In the genomic region with DNA sequence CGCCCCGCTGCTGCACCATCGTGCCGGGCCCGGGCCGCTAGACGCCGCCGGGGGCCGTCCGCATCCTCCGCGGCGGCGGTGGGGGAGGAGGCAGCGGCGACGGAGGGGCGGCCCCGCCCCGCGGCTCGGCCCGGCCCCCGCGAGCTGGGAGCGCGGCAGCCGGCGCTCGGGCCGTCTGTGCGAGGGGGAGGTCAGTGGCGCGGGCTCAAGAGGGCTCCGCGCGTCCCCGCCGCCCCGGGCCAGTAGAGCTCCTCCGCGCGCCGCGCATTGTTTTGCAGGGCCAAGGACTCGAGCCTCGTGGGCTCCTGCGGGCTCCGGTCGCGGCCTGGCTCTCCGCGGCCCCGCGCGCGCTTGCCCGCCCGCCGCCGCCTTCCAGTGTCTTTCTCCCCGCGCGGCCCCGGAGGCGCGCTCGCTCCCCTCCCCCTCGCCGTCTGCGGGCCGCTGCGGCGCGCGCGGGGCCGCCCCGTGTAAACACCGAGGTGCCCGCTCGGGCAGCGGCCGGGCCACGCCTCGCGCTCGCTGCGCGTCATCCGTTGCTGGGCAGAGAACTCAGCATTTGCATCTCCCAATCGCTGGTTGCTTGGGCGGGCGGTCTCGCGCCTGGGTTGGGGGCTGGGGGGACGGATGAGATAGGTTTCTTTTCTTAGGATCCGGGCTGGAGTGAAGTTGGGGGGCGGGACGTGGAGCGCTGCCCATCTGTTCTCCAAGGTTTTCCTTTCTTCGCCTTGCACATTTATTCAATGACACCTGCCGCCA, we compare ENCODE assay signal across 8 mouse cellular contexts. TPM values are rescaled to one million over a fixed set of nuclear protein-coding genes. Genes with fewer than 3 reads are reported as not detected.
A peak's percentile ranks its signal among the peaks of the same experiment; 100 is the strongest.
DNase-seq lines count a peak whose midpoint lies in the region; ATAC-seq and TF ChIP-seq lines count a peak whose summit lies in the region.

TSS of gene Sox12 (minus strand) at position 384 of the 756 bp plus-strand sequence.

- peak; percentile 99 for DNase-seq in adrenal gland, postnatal 14 days
- peak; percentile 99 for DNase-seq in embryonic facial prominence, embryonic 10.5 days (ENCODE audit: low spot score)
- DNase-seq in left cerebral cortex, postnatal 4 days: peak; percentile 99
- peak; percentile 100 for DNase-seq in midbrain, embryonic 11.5 days (ENCODE audit: low spot score, missing footprints)
- peak; percentile 99 for DNase-seq in right cerebral cortex, postnatal 4 days
- peak; percentile 97 for DNase-seq in yolk sac, embryonic 10.5 days (ENCODE audit: low spot score)

- H3K4me2 ChIP-seq in intestine, postnatal 0 days (replicated peaks; ENCODE audit: low read depth): peak within 1 kb of the TSS; percentile 85
- peak within 1 kb of the TSS; percentile 92 for H3K4me2 ChIP-seq in midbrain, embryonic 11.5 days

- peak within 1 kb of the TSS; percentile 77 for H3K9ac ChIP-seq in intestine, postnatal 0 days (ENCODE audit: low read depth, low read length)
- peak within 1 kb of the TSS; percentile 98 for H3K9ac ChIP-seq in midbrain, embryonic 11.5 days (ENCODE audit: low read length)

- peaks cover 58% of the 10 kb centered on the region for H3K4me1 ChIP-seq in embryonic facial prominence, embryonic 10.5 days
- H3K4me1 ChIP-seq in intestine, postnatal 0 days (replicated peaks; ENCODE audit: control insufficient read depth, insufficient read depth, low read length): no peaks in the 10 kb centered on the region
- peaks cover 34% of the 10 kb centered on the region for H3K4me1 ChIP-seq in midbrain, embryonic 11.5 days (ENCODE audit: control insufficient read depth, insufficient read depth, low read length)

- peak within 1 kb of the TSS; percentile 99 for H3K27ac ChIP-seq in embryonic facial prominence, embryonic 10.5 days (replicated peaks)
- H3K27ac ChIP-seq in intestine, postnatal 0 days (ENCODE audit: low read depth, low read length): peak within 1 kb of the TSS; percentile 96
- peak within 1 kb of the TSS; percentile 99 for H3K27ac ChIP-seq in midbrain, embryonic 11.5 days (ENCODE audit: low read depth, low read length)

- H3K4me3 ChIP-seq in embryonic facial prominence, embryonic 10.5 days: peak within 1 kb of the TSS; percentile 94
- H3K4me3 ChIP-seq in intestine, postnatal 0 days (ENCODE audit: low read depth, low read length): peak within 1 kb of the TSS; percentile 74
- peak within 1 kb of the TSS; percentile 90 for H3K4me3 ChIP-seq in midbrain, embryonic 11.5 days (ENCODE audit: low read depth, low read length)

- TF ChIP-seq CTCF in intestine, postnatal 0 days (IDR thresholded peaks at IDR 0.05; ENCODE audit: low read depth): no peak

- intact Hi-C loops in left cerebral cortex, postnatal 4 days (cut with DNase I): no loop called here

- H3K27me3 ChIP-seq in embryonic facial prominence, embryonic 10.5 days (replicated peaks; ENCODE audit: low read depth, poor library complexity, severe bottlenecking): no peaks in the 10 kb centered on the region
- H3K27me3 ChIP-seq in intestine, postnatal 0 days (replicated peaks; ENCODE audit: control insufficient read depth, insufficient read depth, low read length): no peaks in the 10 kb centered on the region
- H3K27me3 ChIP-seq in midbrain, embryonic 11.5 days (ENCODE audit: control insufficient read depth, insufficient read depth, low read length): no peaks in the 10 kb centered on the region

- ATAC-seq in granulocyte monocyte progenitor cell, adult 5-6 weeks (replicated peaks; ENCODE audit: poor library complexity, severe bottlenecking): peak; percentile 39
- peak; percentile 69 for ATAC-seq in intestine, postnatal 0 days
- ATAC-seq in midbrain, embryonic 11.5 days (ENCODE audit: low FRiP score): peak; percentile 62

- peaks cover 19% of the 10 kb centered on the region for H3K36me3 ChIP-seq in embryonic facial prominence, embryonic 10.5 days (replicated peaks)
- H3K36me3 ChIP-seq in intestine, postnatal 0 days (ENCODE audit: control insufficient read depth, insufficient read depth): no peaks in the 10 kb centered on the region
- no peaks in the 10 kb centered on the region for H3K36me3 ChIP-seq in midbrain, embryonic 11.5 days (ENCODE audit: control insufficient read depth, insufficient read depth, low read length)

- H3K9me3 ChIP-seq in embryonic facial prominence, embryonic 10.5 days: no peaks in the 10 kb centered on the region
- H3K9me3 ChIP-seq in intestine, postnatal 0 days (ENCODE audit: control insufficient read depth): no peaks in the 10 kb centered on the region
- no peaks in the 10 kb centered on the region for H3K9me3 ChIP-seq in midbrain, embryonic 11.5 days (ENCODE audit: control insufficient read depth, low read length)

- 2% methylated on average over 104 of the region's 104 CpGs for WGBS in embryonic facial prominence, embryonic 10.5 days
- WGBS in intestine, postnatal 0 days: under 1% methylated on average over 85 of the region's 104 CpGs
- under 1% methylated on average over 73 of the region's 104 CpGs for WGBS in midbrain, embryonic 11.5 days

RNA-seq across cellular contexts. Expression of gene Sox12, which starts in this region (rescaled TPM):
- 14.7 and 16.0 TPM in 2 replicates for total RNA-seq in adrenal gland, postnatal 14 days (2021)
- 10.6 and 11.5 TPM in 2 replicates for polyA plus RNA-seq in embryonic facial prominence, embryonic 10.5 days (2016; fragmentation: Nextera tagmentation; extraction: Ambion mirVana)
- 8.6 and 10.5 TPM in 2 replicates for total RNA-seq in granulocyte monocyte progenitor cell, adult 5-6 weeks (2014; fragmentation: Nextera tagmentation)
- 1.5 and 2.4 TPM in 2 replicates for total RNA-seq in granulocyte monocyte progenitor cell, adult 5-6 weeks (2017)
- 2.8 and 3.1 TPM in 2 replicates for polyA plus RNA-seq in intestine, postnatal 0 days (2015; fragmentation: Nextera tagmentation; extraction: Ambion mirVana)
- 100 to 1,000 TPM; 102 to 105 TPM for total RNA-seq in left cerebral cortex, postnatal 4 days (2021)
- polyA plus RNA-seq in midbrain, embryonic 11.5 days (2014; fragmentation: Nextera tagmentation; extraction: Ambion mirVana): 16.9 and 17.8 TPM in 2 replicates

Comparison
In these comparisons a context has a peak if more than half of its experiments do, and no peak if none do; other contexts are left out.
1. Peak in every context shown above with its lines: DNase-seq, ATAC-seq, H3K4me3 ChIP-seq and H3K27ac ChIP-seq.